Mouse (Mus musculus): ENCODE data around the gene Irf2bp2.

DNA sequence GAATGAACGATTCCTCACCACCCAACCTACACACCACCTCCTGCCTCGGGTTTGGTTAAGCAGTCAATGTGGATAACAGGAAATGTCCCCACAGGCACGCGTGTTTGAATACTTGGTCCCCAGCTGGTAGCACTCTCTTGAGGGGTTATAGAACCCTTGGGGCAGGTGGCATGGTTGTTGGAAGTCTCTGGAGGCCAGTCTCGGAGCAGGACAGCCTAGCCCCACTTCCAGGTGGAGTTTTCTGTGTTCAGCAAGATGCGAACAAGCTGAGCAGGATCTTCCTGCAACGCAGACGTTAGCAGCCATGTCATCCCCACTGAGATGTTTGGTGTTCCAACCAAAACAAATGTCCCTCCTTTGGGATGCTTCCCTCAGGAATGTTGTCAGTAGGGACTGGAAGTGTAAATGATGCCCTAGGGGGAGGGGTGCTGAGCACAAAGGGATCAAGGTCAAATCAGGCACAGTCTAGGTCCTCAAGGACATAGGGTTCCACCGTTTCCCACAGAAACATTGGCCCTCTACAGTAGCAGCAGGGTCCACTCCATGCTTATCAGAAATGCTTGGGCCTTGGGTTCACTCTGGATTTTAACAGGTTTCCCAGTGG lies 29.1 kb downstream of the Irf2bp2 start:
- TF ChIP-seq GATA1 (IDR thresholded peaks at IDR 0.05; ENCODE audit: borderline replicate concordance, low read length) (no peak), FLI1 (IDR thresholded peaks at IDR 0.05; ENCODE audit: low read length) (no peak)
